Mouse (Mus musculus) heart, adult 18-20 months (tissue): ENCODE data around the gene Gm20715. TPM values are rescaled to one million over a fixed set of nuclear protein-coding genes. Genes with fewer than 3 reads are reported as not detected.
"Not testable (repeated sequence)": the region's sequence is repeated elsewhere in the genome, so short reads cannot be mapped to it uniquely, and the experiment has no call there.

Experiments
- DNase-seq, 2 experiments: peaks; one replicate each; pipeline ENCODE4 v3.0.0; 2021 to 2022; ENCODE audit warnings: mixed read lengths in 1 of 2
- long read RNA-seq, 2 experiments: library from polyadenylated mRNA; stranded (forward); transcript quantifications; one replicate each; pipeline ENCODE4 v2.0.0; 2021
- total RNA-seq, 2 experiments: library from RNA; stranded (reverse); gene quantifications; 2 replicates each; pipeline ENCODE4 v1.2.3; 2021

Gene Gm20715
- not detected for total RNA-seq
- long read RNA-seq, experiment 1, result 0 reads
- long read RNA-seq, experiment 2, result 0 reads

DNA sequence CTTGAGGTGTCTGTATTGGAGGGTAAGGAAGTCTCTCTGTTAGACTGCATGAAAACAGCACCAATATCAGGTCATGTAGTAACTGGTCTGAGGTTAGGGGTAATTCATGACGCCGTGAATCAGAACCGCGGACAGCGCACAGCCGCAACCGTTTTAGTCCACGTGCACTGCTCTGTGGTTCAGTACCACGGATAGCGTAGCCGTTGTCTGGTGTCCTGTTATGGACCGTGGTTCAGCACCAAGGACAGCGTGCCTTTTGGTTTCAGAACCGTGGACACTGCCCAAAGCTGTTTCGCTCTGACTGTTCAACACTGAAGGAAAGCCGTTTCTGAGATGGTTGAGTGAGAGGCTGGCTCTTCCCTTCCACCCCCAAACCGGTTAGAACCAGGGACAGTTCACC lies at the start of gene Gm20715:
TSS of gene Gm20715 (plus strand) at position 235 of the 400 bp plus-strand sequence.
- peak; percentile 92 to 98 for DNase-seq

DNA sequence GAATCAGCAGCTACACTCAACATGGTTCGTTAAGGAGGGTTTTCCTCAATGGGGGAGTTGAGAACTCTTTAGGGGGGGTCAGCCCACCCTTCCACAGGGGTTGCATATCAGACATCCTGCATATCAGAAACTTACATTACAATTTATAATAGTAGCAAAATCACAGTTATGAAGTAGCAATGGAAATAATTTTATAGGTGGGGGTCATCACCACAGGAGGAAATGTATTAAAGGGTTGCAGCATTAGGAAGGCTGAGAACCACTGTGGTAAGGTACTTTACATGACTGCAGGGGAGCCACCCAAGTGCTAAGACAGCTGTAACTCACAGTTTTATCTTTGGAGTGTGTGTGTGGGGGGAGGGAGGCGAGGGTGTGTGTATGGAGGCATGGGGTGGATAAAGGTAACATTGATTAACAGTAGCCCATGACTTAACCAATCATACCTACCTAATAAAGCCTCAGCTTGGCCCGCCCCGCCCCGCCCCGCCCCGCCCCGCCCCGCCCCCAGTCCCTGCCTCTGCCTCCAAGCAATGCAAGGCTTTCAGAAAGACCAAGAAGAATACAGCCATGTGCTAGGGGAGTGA lies 49.5 kb upstream of the Gm20715 start:
- DNase-seq, result no peak

DNA sequence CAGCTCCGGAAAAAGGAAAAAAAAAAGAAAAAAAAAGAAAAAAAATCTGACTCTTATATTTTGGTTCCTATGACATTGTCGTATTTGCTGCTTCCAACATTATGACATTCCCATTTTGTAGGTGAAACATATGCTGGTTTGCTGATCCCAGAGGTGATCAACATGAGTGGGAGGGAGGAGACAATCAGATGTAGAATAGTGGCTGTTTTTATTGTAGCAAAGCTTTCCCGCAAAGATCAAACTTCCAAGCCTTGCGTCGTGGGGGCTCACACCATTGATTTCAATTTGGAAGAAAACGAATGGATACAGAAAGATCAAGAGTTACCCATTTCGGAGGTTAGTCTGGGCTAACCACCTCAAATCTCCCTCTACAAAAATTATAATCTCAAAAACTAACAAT lies 48.3 kb upstream of the Gm20715 start:
- DNase-seq, result no peak

DNA sequence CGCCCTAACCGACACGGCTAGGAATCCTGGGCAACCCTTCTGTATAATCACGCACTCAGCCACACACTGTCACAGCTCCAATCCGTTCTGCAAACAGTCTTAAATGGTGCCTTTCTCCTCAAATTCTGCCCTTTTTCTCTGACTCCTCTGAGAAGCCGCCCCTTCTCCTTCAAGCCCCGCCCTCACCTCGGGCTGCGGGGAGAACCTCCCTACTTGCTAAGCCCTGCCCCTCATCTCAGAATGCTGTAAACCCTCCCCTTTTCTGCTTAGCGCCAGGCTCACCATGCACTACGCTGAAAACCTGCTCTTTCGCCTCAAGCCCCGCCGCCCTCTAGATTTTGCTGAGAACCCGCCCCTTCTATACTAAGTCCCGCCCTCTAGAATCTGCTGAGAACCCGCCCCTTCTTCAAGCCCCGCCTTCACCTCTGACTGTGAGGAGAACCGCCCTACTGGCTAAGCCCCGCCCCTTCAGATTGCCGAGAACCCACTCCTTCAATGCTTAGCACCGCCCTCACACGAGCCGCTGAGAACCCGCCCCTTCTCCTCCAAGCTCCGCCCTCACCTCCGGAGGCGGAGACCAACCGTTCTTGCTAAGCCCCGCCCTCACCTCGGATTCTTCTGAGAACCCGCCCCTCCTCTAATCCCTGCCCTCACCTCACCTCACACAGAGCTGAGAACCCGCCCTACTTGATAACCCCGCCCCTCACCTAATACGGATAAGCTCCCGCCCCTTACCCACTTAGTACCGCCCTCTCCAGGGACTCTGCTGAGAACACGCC lies 47.6 kb upstream of the Gm20715 start:
- DNase-seq, result peak; percentile 98 to 99

DNA sequence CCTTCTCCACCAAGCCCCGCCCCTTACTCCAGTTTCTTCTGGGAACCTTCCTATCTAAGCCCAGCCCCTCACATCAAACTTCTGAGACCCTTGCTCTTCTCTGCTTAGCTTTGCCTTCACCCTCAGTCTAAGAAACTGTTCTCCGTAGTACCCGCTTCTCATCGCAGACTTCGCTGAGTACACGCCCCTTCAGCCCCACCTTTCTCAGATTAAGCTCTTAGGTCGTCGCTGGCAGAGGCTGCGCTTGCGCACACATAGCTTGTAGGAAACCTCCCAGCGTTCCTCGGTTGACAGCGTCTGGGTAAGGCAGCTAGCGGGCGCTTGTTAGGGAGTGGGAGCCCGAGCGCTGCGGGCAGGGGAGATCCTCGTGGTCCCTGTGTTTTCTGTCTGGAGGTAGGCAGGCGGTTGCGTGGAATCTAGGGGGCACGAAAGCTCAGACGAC lies 47.0 kb upstream of the Gm20715 start, which contains the start of gene Zfp78:
TSS of gene Zfp78 (plus strand) at position 234 of the 442 bp plus-strand sequence.
- DNase-seq, result peak in 1 of 2 experiments; percentile 92

DNA sequence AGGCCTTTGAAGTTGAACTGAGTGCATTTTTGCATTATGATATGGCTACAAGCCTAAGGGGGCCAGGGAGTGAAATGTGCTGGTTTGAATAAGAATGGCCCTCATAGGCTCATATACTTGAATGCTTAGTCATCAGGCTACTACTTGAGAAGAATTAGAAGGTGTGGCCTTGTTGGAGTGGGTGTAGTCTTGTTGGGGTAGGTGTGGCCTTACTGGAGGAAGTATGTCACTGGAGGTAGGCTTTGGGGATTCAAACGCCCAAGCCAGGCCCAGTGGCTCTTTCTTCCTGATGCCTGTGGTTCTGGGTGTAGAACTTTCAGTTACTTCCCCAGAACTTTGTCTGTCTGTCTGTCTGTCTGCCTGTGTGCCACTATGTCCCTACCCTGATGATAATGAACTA lies 45.3 kb upstream of the Gm20715 start:
- no peak for DNase-seq

DNA sequence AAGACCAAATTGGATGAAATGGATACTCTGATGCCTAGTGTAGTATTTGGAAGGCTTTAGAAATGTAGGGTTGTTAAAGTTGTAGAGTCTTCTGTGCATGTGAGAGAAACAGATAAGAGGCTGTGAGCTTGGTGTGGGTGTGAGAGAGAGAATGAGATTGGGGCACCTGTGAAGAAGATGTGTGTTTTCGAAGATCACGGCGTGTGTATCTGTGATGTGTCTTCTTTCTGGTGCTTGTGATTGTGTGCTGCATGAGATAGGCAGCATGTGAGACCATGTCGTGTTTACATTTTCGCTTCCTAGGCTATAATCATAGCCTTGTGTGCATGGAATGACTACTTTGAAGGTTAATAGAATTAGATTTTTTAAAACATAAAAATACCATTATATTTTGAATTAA lies 42.9 kb upstream of the Gm20715 start:
- DNase-seq, result no peak

DNA sequence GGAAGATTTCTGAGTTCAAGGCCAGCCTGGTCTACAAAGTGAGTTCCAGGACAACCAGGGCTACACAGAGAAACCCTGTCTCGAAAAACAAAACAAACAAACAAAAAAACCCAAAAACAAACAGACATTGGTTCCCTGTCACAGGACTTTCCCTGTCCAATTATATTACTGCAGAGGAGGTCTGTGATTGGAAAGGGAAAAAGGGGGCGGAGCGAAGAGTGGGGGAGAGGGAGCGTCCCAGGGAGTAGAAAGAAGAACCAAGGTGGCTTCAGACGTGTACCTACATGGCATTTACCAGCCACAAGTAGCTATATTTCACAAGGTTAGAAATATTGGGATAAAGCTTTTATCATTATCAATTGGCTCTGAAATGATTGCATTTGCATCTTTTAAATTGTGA lies 41.9 kb upstream of the Gm20715 start:
- DNase-seq, result not testable (repeated sequence)

DNA sequence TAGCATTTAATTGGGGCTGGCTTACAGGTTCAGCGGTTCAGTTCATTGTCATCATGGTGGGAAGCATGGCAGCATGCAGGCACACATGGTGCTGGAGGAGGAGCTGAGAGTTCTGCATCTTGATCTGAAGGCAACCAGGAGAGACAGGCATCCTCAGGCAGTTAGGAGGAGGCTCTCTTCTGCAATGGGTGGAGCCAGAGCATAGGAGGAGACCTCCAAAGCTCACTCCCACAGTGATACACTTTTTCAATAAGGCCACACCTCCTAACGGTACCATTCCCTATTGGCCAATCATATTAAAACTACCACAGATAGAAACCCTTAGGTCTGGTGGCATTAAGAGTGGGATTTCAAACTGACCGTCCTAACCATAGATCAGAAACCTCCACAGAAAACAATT lies 40.6 kb upstream of the Gm20715 start:
- no peak for DNase-seq

DNA sequence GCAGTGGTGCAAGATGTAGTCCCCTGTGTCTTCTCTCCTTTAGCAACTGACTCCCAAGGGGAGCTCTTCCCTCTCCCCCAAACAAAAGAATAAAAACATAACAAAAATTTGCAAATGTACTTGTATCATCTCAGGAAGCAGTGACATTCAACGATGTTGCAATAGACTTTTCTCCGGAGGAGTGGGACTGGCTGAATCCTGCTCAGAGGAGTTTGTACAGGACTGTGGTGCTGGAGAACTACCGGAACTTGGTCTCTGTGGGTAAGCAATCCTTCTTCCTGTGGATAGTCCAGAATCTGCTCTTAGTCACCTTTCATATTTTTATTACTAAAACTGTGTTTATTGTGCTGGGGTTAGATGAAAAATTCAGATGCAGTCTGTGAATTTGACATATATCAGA lies 37.1 kb upstream of the Gm20715 start:
- no peak for DNase-seq

DNA sequence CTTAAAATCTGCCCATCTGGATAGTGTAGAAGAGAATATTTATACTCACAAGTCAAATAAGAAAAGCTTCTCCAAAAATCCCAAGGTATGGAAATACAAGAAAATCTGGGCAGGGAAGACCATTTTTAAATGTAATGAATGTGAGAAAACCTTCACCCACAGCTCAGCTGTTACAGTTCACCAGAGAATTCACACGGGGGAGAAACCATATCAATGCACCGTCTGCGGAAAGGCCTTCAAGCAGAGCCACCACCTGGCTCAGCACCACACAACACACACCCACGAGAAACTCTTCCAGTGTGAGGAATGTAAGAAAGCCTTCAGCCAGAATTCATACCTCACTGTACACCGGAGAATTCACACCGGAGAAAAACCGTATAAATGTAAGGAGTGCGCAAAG lies 31.6 kb upstream of the Gm20715 start:
- no peak for DNase-seq

DNA sequence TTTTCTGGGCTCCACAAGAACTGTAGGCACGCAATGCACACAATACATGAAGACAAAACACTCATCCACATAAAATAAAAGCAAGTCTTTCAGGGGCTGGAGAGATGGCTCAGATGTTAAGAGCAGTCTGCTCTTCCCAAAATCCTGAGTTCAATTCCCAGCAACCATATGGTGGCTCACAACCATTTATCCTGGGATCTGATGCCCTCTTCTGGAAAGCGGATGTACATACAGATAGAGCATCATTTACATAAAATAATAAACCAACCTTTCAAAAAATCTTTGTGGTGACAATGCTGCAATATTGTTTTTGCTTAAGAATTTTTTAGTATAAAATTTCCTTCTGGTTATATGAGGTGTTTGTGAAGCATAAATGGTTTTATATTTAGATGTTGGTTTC lies 28.6 kb upstream of the Gm20715 start:
- no peak for DNase-seq

DNA sequence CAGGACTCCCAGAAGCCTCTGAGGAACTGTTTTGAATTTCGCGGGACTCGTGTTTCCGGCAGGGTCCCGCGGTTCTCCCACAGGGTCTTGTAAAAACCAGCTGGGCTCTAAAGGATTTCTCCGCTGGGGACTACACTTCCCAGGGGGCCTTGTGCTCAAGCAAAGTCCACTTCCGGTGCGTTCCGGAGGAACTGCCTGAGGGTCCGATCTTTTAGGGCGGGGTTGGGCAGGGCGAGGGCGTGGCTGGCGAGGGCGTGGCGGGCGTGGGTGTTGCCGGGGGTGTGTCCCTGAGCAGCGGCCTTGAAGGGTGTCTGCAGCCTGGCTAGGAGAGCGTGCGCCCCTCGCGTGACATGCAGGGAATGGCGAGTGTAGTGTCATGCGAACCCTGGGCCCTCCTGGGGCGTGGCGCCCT lies 27.0 kb upstream of the Gm20715 start, which contains the start of gene Zfp28:
TSS of gene Zfp28 (plus strand) at position 252 of the 412 bp plus-strand sequence.
- peak; percentile 95 to 96 for DNase-seq

DNA sequence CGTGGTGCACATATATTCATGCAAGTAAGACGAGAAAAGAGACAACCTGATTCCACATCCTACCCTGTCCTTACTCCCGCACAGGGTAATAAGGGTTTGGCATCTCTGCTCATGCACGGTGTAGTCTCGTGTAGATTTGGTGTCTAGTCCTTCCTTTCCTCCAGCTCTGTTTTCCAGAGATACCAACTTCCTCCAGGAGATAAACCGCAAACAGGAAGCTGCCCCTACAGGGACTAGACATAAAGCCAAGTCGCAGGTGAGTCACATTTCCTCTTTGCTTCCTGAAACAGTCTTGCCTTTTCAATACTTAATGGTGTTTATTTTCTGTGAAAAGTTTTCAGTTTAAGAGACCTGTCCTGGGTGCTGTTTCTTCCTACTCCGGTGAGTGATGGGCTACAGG lies 26.1 kb upstream of the Gm20715 start:
- DNase-seq, result no peak

DNA sequence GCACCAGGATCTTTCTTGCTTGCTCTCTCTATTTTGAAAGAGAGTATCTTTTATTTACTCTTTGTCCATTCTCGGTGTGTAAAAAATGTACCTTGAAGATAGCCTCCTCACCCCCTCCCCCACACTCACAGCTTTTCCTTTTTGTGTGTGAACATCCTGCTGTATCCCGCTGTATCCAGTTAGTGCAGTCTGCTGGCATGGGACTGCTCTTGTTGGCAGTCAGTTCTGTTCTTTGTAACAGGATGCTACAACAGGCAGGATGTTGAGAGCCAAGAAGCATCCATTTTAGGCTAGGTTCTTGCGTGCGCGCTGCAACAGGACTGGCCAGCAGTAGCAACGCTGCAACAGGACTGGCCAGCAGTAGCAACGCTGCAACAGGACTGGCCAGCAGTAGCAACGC lies 23.1 kb upstream of the Gm20715 start:
- DNase-seq, result peak; percentile 41 to 66

DNA sequence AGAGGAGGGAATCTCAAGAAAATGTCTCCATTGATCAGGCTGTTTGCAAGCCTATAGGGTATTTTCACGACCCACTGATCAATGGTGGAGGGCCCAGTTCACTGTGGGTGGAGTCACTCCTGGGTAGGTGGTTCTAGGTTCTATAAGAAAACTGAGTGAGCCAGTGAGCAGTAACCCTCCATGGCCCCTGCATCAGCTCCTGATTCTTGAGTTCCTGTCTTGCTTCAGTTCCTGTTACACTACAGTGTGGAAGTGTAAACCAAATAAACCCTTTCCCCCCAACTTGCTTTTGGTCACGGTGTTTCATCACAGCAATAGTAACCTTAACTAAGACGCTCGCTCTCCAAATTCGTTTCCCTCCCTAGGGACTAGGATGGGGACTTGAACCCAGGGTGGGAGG lies 21.1 kb upstream of the Gm20715 start:
- no peak for DNase-seq

DNA sequence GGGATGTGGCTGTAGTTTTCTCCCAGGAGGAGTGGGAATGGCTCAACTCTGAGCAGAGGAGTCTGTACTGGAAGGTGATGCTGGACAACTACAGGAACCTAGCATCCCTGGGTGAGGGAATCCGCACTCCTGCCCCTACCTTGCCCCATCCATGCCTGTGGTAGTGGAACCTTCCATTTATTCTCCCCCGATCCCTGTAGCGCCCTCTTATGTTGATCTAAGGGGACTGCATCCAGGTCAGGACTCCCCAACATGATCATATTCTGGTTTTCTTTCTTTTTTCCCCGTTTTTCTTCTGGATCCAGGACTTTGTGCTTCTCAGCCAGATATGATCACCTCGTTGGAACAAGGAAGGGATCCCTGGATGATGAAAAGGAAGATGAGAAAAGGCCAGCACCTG lies 20.6 kb upstream of the Gm20715 start:
- no peak for DNase-seq

DNA sequence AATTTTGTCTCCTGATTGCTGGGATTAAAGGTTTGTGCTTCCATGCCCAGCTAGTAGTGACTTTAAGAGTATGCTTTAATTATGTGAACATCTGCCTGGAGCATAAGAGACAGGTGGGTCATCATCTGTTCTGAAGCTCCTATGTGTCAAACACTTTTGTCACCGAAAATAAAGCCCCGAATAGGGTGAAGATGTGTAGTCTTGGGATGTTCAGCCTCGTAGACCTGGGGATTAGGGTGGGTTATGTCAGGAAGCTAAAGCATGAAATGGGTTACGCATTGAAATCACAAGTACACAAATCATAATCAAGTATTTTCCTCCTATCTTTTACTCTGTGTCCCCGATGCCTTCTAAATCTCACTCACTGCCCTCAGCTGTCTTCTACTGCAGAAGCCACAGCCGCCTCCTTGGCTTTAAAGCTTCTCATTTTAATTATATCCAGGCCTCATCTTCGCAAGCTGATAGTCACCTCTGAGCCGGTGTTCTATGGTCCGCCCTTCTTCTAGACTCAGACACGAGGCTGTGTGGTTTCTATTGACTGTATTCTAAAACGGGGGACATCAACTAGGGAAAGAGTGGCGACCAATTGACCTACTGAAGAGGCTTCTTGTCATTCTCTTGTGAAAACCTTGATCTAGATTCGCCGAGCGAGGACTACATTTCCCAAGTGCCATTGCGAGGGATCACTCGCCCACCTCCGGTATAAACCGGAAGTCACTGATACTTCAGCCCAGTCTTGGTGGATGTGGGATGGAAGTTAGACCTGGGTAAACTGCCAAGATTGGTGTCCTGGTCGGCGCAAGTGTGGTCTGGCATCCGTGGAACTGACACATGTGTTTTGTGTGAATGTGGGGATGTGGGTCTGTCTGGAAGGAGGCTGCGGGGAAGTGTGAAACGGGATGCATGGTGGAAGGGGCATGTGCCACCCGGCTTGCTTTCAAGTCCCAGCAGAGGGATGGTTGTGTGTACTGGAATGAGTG lies 11.8 kb upstream of the Gm20715 start, which contains the start of gene Smim17:
TSS of gene Smim17 (plus strand) at position 720 of the 980 bp plus-strand sequence.
- peak; percentile 52 to 67 for DNase-seq

DNA sequence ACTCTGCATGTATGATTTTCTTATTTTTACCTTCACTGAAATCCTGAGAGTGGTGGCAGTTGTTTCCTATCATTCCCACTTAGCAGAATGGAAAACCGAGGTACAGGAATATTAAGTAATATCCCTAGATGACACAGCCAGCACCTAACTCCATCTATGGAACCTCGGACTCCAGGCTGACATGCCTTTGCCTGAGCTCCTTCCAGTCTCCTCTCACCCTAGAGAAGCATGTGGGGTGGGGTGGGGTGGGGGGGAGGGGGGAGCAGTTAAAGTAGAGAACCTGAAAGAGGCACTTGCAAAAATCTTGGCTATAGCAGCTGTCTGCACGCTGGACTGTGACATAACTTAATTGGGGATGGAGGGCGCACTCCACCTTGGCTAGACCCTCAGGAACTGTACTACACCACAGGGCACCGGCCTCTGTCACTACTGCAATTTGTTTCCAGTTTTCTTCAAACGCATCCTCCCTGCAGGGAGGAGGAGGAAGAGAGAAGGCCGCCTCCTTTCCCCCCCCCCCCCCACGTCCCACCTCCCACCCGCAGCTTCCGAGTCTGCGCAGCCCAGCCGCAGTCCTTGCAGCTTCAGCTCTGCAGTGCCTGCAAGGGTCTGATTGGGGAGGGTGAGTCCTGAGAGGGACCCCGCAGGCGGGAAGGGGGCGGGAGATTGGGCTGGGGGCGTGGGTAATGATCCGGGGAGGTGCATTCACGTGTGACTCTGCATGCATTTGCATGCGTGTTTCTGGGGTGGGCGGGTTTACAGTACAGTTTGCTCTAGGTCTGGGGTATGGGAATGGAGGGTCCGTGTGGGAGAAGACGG lies 4.8 kb downstream of the Gm20715 start:
- DNase-seq, result no peak

DNA sequence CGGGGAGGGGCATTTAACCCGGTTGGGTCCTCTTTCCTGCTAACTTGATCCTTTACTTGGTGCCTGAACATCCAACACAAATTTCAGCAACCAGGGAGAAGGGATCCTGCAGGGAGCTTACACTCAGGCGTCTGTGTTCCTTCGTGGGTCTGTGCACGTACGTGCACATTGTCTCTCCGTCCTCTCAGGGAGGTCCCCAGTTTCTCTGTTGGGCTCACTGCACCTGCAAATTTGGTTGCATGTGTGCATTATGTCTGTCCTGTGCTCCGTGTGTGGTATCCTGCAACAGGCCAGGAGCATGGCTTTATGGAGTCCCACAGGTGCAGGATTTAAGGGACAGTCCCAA lies 5.3 kb downstream of the Gm20715 start:
- no peak for DNase-seq

DNA sequence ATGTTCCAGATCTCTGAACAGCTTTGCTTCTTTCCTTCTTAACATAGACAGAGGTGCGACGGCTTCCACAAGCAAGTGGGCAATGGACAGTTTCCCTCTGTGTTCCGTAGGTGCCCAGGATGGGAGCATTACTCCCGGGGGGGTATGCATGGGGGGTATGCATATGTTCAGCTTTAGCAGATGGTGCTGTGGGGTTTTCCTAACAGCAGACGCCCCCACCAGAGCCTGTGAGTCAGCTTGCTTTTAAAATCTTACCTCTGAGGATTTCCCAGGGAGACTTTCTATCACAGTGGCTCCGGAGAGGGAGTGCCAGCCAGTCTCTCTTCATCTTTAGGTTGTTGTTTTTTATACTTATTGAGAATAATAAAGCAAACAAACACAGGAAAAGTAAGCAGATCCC lies 9.8 kb downstream of the Gm20715 start:
- DNase-seq, result no peak

DNA sequence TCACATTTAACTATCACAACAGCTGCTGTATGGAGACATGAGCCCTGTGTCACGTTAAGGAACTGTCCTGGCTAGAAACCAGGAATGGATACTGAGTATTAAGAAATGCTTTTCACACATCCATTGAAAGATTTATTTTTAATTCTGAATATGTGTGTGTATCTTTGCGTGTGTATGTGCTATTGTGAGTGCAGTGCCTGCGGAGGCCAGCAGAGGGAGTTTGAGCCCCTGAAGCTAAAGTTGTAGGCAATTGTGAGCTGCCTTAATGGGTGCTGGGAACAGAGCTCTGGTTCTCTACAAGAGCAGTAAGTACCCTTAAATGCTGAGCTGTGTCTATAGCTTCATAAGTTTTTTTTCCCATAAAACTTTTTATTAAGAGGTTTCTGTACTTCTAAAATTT lies 19.3 kb downstream of the Gm20715 start:
- no peak for DNase-seq
